Mouse (Mus musculus): ENCODE measurements around the gene Tspan13. TPM values are rescaled to one million over a fixed set of nuclear protein-coding genes. Genes with fewer than 3 reads are reported as not detected.

Tspan13 gene
- polyA plus RNA-seq, 1 experiment from 2014 or later, result 348 TPM

DNA sequence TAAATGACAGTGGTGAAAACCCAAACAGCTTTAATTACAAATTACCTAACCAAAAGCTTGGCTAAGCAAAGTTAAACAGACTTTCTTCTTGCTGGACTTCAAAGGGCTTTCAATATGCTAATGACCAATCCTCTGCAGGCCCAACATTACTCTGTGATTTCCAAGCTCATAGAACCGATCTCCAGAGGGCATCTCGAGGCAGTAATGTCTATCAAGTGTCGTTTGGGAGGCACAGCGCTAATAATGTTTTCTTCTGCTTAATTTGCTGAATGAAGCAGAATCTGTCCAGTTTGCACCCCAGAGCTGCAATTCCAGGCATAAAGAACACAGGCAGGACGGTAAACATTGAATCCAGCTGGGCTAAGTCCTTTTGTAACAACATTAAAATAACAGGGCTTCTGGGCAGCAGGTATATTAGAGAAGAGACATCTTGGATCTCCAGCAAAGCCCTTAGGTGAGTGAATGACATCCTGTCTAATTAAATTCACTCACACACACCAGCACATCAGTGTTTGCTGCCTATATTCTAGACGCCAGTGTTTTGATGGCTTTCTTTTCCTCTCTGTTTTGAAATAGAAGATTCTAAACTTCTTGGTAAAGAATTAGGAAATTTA lies 64.6 kb downstream of the Tspan13 start:
- H3K4me3 ChIP-seq (replicated peaks; ENCODE audit: low read depth, low read length), result no peak overlapping the region
- H3K36me3 ChIP-seq (ENCODE audit: control insufficient read depth, insufficient read depth, low read length), result no peaks in the 10 kb centered on the region
- H3K4me2 ChIP-seq (ENCODE audit: low read length), result no peak overlapping the region
- DNase-seq (peak; percentile 45), ATAC-seq (ENCODE audit: low FRiP score, low TSS enrichment) (peak; percentile 48; the same call in 1 of the 2 replicates)
- WGBS, result 24% methylated on average over 6 of the region's 6 CpGs
- no peaks in the 10 kb centered on the region for H3K9me3 ChIP-seq (ENCODE audit: control insufficient read depth, low read length)
- H3K27ac ChIP-seq (replicated peaks; ENCODE audit: low read depth, low read length), result no peak overlapping the region
- H3K9ac ChIP-seq (replicated peaks; ENCODE audit: low read length), result no peak overlapping the region
- no peaks in the 10 kb centered on the region for H3K27me3 ChIP-seq (ENCODE audit: control insufficient read depth, insufficient read depth, low read length)
- 0 out of 2 replicates have a peak, but pooled peaks cover 7% of the 10 kb centered on the region for H3K4me1 ChIP-seq (ENCODE audit: control insufficient read depth, insufficient read depth, low read length)

DNA sequence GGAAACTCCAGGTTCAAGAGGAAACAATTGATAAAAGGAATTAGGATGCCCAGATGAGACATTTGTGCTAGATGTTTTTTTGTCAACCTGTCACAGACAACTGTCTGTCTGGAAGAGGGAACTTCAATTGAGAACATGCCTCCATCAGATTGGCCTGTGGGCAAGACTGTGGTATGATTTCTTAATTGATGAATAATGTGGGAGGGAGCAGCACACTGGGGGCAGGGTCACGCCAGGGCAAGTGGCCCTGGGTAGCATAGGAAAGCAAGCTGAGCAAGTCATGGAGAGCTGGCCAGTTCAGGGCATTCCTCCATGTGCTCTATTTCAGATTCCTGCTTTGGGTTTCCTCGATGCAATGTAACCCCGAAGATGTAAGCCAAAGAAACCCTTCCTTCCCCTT lies 66.4 kb downstream of the Tspan13 start:
- no peaks in the 10 kb centered on the region for H3K27me3 ChIP-seq (ENCODE audit: control insufficient read depth, insufficient read depth, low read length)
- H3K4me3 ChIP-seq (replicated peaks; ENCODE audit: low read depth, low read length), result no peak overlapping the region
- ATAC-seq (ENCODE audit: low FRiP score, low TSS enrichment) (no peak), DNase-seq (no peak)
- 83% methylated on average over 3 of the region's 3 CpGs for WGBS
- no peaks in the 10 kb centered on the region for H3K9me3 ChIP-seq (ENCODE audit: control insufficient read depth, low read length)
- no peak overlapping the region for H3K27ac ChIP-seq (replicated peaks; ENCODE audit: low read depth, low read length)
- H3K4me2 ChIP-seq (ENCODE audit: low read length), result no peak overlapping the region
- H3K36me3 ChIP-seq (ENCODE audit: control insufficient read depth, insufficient read depth, low read length), result no peaks in the 10 kb centered on the region
- no peak overlapping the region for H3K9ac ChIP-seq (replicated peaks; ENCODE audit: low read length)
- no peaks in the 10 kb centered on the region for H3K4me1 ChIP-seq (ENCODE audit: control insufficient read depth, insufficient read depth, low read length)

DNA sequence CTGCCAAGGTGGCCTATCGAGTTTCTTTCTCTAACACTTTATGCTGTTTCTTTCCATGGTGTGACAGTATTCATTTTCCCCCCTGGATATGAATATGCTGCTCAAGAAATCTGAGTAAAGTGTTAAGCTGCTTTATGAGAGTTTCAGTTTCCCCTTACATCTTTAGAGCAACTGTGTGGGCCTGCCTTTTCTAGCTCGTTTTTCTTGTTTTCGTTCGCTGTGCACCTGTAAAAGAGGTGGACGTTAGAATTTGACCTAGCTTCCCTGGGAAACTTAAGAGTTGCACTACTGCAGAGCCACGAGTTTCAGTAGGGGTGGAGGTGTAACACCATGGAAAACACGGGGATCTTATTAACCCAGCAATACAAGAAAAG lies 75.5 kb downstream of the Tspan13 start:
- 82% methylated on average over 7 of the region's 7 CpGs for WGBS
- DNase-seq, result no peak
- Histone ChIP-seq H3K27me3 (ENCODE audit: control insufficient read depth, insufficient read depth, low read length) (no peaks in the 10 kb centered on the region), H3K9ac (replicated peaks; ENCODE audit: low read length) (no peak overlapping the region), H3K9me3 (ENCODE audit: control insufficient read depth, low read length) (no peaks in the 10 kb centered on the region), H3K27ac (replicated peaks; ENCODE audit: low read depth, low read length) (no peak overlapping the region), H3K4me2 (ENCODE audit: low read length) (no peak overlapping the region), H3K4me3 (replicated peaks; ENCODE audit: low read depth, low read length) (no peak overlapping the region), H3K4me1 (ENCODE audit: control insufficient read depth, insufficient read depth, low read length) (no peaks in the 10 kb centered on the region), H3K36me3 (ENCODE audit: control insufficient read depth, insufficient read depth, low read length) (no peaks in the 10 kb centered on the region)
- ATAC-seq (ENCODE audit: low FRiP score, low TSS enrichment), result no peak

DNA sequence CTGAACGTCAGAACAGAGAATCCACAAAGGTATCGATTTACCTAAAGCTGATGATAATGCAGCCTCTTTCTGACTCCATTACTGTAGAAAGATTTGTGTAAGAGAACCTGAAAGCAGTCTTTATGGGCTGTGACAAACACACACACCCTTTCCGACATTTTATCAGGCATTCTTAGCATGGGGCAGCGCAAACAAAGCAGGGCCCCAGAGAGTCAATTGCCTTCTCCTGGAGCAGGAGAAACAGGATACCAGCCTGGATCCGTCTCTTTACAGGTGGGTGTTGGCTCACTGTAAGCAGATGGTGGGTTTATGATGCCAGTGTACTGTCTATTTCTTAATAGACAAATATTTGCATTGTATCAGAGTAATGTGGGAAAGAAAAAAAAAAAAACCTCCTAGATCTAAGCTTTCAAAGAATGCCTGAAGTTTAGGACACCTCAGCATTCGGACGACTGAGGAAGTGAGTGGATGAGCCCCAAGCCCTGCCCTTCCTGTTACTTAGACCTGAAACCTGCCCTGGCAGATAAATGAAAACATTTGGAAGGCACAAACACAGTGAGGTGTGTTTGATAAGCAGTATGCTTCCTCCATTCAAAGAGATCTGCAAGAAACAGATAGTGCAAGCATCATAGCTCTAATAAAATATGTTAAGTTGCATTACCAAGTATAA lies 76.1 kb downstream of the Tspan13 start:
- Histone ChIP-seq H3K4me1 (ENCODE audit: control insufficient read depth, insufficient read depth, low read length) (no peaks in the 10 kb centered on the region), H3K9me3 (ENCODE audit: control insufficient read depth, low read length) (no peaks in the 10 kb centered on the region), H3K4me3 (replicated peaks; ENCODE audit: low read depth, low read length) (no peak overlapping the region), H3K36me3 (ENCODE audit: control insufficient read depth, insufficient read depth, low read length) (no peaks in the 10 kb centered on the region), H3K27me3 (ENCODE audit: control insufficient read depth, insufficient read depth, low read length) (no peaks in the 10 kb centered on the region), H3K27ac (replicated peaks; ENCODE audit: low read depth, low read length) (no peak overlapping the region), H3K4me2 (ENCODE audit: low read length) (no peak overlapping the region), H3K9ac (replicated peaks; ENCODE audit: low read length) (no peak overlapping the region)
- ATAC-seq (ENCODE audit: low FRiP score, low TSS enrichment) (no peak), DNase-seq (no peak)
- WGBS, result 74% methylated on average over 7 of the region's 7 CpGs

Other genes with a start within 250 kb of the Tspan13 start
- 0.53 TPM in 1 of 2 replicates, not detected in the other for gene Agr3, start 116.9 kb downstream of the Tspan13 start, polyA plus RNA-seq (2014; fragmentation: Nextera tagmentation; extraction: Ambion mirVana)
- gene Agr2, start 49.6 kb downstream of the Tspan13 start, polyA plus RNA-seq (2014; fragmentation: Nextera tagmentation; extraction: Ambion mirVana), result not detected in 2 replicates
- 73.0 and 74.0 TPM in 2 replicates for gene Ankmy2, start 114.6 kb upstream of the Tspan13 start, polyA plus RNA-seq (2014; fragmentation: Nextera tagmentation; extraction: Ambion mirVana)
- 436 and 484 TPM in 2 replicates for gene Bzw2, start 115.6 kb upstream of the Tspan13 start, polyA plus RNA-seq (2014; fragmentation: Nextera tagmentation; extraction: Ambion mirVana)
- not detected in 2 replicates for gene Lrrc72, start 210.9 kb upstream of the Tspan13 start, polyA plus RNA-seq (2014; fragmentation: Nextera tagmentation; extraction: Ambion mirVana)

Measured in midbrain, embryonic 14.5 days (tissue).